In the genomic region with DNA sequence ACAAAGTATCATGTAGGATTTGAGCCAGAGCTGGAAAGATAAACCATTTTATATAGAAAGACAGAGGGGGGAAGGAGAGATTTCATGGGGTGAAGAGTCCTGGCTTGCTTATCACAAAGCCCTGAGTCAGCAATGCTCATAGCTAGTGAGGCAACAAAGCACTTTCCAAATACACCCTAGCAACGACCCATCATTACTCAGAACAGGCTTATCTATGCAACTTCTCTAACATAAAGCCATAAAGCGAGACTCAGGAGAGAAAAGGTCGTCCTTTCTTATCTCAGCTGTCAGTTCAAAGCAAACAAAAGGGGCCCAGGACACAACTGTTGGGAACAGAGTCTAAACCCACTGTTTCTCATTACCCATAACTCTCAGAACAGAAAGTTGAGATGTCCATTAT, we compare ENCODE assay signal across 27 mouse cellular contexts. TPM values are rescaled to one million over a fixed set of nuclear protein-coding genes. Genes with fewer than 3 reads are reported as not detected.
"Had no signal": no experiment of that assay in that cellular context is flagged by ENCODE, and none has a peak within 500 bp of the region (broad histone marks: within the 10 kb centered on the region; RNA-seq: fewer than 3 reads in every experiment).

No protein-coding gene starts in this region.

- H3K4me3 ChIP-seq: liver, embryonic 15.5 days; lung, embryonic 15.5 days; megakaryocyte, embryonic 14.5 days; midbrain, embryonic 12.5 days; myocyte; neural tube, embryonic 13.5 days; neural tube, embryonic 15.5 days; stomach, embryonic 15.5 days had no signal

- ATAC-seq: liver, postnatal 0 days; lung, postnatal 0 days; midbrain, embryonic 16.5 days had no signal

- H3K4me1 ChIP-seq: liver, embryonic 15.5 days; lung, embryonic 15.5 days; megakaryocyte, embryonic 14.5 days; midbrain, embryonic 12.5 days; neural tube, embryonic 13.5 days; neural tube, embryonic 15.5 days; stomach, embryonic 15.5 days had no signal

- H3K36me3 ChIP-seq: liver, embryonic 15.5 days; lung, embryonic 15.5 days; midbrain, embryonic 12.5 days; neural tube, embryonic 13.5 days; neural tube, embryonic 15.5 days; stomach, embryonic 15.5 days had no signal

- H3K4me2 ChIP-seq: liver, embryonic 15.5 days; lung, embryonic 15.5 days; midbrain, embryonic 12.5 days; neural tube, embryonic 13.5 days; neural tube, embryonic 15.5 days; stomach, embryonic 15.5 days had no signal

- DNase-seq: liver, postnatal 0 days; lung, adult 2 months; lung, postnatal 14 days; lung, postnatal 36 days; midbrain, embryonic 14.5 days; retina, postnatal 1 day; right cerebral cortex, adult 18-20 months; right cerebral cortex, postnatal 25 days; right cerebral cortex, postnatal 4 days; spleen, adult 18-20 months; thymus, adult 2 months; thymus, postnatal 36 days had no signal

- H3K9me3 ChIP-seq: liver, embryonic 15.5 days; lung, embryonic 15.5 days; megakaryocyte, embryonic 14.5 days; midbrain, embryonic 12.5 days; neural tube, embryonic 13.5 days; neural tube, embryonic 15.5 days; stomach, embryonic 15.5 days had no signal

- H3K27me3 ChIP-seq: liver, embryonic 15.5 days; lung, embryonic 15.5 days; midbrain, embryonic 12.5 days; neural tube, embryonic 13.5 days; neural tube, embryonic 15.5 days; stomach, embryonic 15.5 days had no signal

- H3K9ac ChIP-seq: liver, embryonic 15.5 days; liver, postnatal 0 days; lung, embryonic 15.5 days; midbrain, embryonic 12.5 days; neural tube, embryonic 13.5 days; neural tube, embryonic 15.5 days; stomach, embryonic 15.5 days had no signal

- H3K27ac ChIP-seq: liver, embryonic 15.5 days; lung, embryonic 15.5 days; macrophage; midbrain, embryonic 12.5 days; neural tube, embryonic 13.5 days; neural tube, embryonic 15.5 days; stomach, embryonic 15.5 days; stomach, postnatal 0 days had no signal

RNA-seq across cellular contexts. Expression of a gene that starts 10.9 kb away (rescaled TPM):
- total RNA-seq: megakaryocyte progenitor cell, adult 5-6 weeks had no signal
- polyA plus RNA-seq: liver, embryonic 15.5 days; liver, postnatal 0 days; lung, adult 2 months; lung, embryonic 15.5 days; lung, postnatal 0 days; macrophage; midbrain, embryonic 12.5 days; midbrain, embryonic 14.5 days; midbrain, embryonic 16.5 days; myocyte; neural tube, embryonic 11.5 days; neural tube, embryonic 13.5 days; neural tube, embryonic 15.5 days; small intestine, adult 2 months; stomach, embryonic 15.5 days; stomach, postnatal 0 days; thymus, adult 2 months had no signal

RNA-seq across cellular contexts. Expression of a gene that starts 37.3 kb away (rescaled TPM):
- polyA plus RNA-seq: lung, adult 2 months; macrophage; myocyte; small intestine, adult 2 months; thymus, adult 2 months had no signal

RNA-seq across cellular contexts. Expression of a gene that starts 38.7 kb away (rescaled TPM):
- polyA plus RNA-seq: myocyte had no signal

RNA-seq across cellular contexts. Expression of a gene that starts 38.7 kb away (rescaled TPM):
- polyA plus RNA-seq: macrophage; myocyte; small intestine, adult 2 months had no signal

RNA-seq across cellular contexts. Expression of a gene that starts 55.0 kb away (rescaled TPM):
- polyA plus RNA-seq: macrophage had no signal
